Mouse (Mus musculus) frontal cortex, postnatal 14 days (tissue): ENCODE data around the gene Ikbke.

Source experiments
- DNase-seq, 2 experiments: peaks; one replicate each; pipeline ENCODE4 v3.0.0; 2022; ENCODE audit warnings: low spot score in 2 of 2

Ikbke gene

GRCm38 (mm10) chr1:131239576-131240193 lies 39.7 kb downstream of the Ikbke start:
- no peak for DNase-seq

DNA sequence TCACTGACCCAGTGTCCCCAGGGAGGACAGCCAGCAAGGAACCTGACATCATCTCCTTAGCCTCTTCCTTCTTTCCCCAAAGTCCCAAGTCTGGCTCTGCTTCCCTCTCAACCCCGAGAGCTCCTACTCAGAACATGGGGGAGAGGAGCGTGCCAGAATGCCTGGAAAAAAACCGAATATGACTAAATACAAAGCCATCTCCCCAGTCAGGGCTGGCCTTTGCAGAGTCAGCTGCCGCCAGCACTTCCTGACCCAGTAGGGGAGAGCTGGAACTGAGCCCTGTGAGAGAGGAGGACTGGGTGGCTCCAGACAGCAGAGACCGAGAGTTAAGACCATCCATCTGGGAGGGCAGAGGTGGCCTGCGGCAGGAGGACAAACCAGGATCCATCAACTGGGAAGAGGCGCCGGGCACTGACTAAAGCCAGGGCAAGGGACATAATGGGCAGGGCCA lies 40.5 kb downstream of the Ikbke start:
- no peak for DNase-seq

- DNase-seq = no peak
Measured at GRCm38 (mm10) chr1:131236077-131236476, 43.3 kb downstream of the Ikbke start.

GRCm38 (mm10) chr1:131233527-131233926 lies 45.9 kb downstream of the Ikbke start:
- no peak for DNase-seq

- no peak for DNase-seq
Measured at GRCm38 (mm10) chr1:131228659-131229058, 50.7 kb downstream of the Ikbke start.

- DNase-seq = no peak
Measured at GRCm38 (mm10) chr1:131228225-131228624, 51.2 kb downstream of the Ikbke start.

DNA sequence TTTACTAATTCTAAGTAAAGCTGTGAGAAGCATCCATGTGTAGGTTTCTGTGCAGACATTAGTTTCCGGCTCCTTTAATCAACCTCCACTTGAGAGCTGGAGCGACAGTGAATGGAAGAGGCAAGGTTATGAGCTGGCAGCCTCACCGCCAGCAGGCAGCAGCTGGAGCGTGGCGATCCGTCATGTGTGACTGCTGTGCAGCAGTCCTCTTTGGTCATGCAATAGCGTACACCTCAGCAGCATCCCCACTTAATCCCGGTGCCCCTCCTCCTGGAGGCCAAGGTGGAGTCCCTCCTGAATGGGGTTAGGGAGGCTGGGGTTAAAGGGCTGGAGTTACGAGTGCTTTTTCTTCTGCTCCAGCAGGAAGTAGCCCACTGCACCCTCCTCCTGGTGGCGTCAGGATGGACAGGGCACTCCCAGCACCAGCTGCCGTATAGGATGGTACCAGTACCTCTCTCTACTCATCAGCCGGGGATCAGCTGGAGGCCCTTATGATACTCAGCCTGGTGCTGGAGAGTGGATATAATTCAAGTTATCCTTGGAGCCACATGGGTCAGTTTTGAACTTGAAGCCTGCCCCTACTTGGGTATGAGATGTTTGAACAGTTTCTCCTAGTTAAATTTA lies 54.4 kb downstream of the Ikbke start:
- no peak for DNase-seq

- no peak for DNase-seq
Measured at GRCm38 (mm10) chr1:131223345-131223744, 56.1 kb downstream of the Ikbke start.

GRCm38 (mm10) chr1:131221822-131222590 lies 57.4 kb downstream of the Ikbke start:
- DNase-seq = no peak

- no peak for DNase-seq
Measured at GRCm38 (mm10) chr1:131218933-131219332, 60.5 kb downstream of the Ikbke start.

- no peak for DNase-seq
Measured at GRCm38 (mm10) chr1:131213361-131213760, 66.0 kb downstream of the Ikbke start.

DNA sequence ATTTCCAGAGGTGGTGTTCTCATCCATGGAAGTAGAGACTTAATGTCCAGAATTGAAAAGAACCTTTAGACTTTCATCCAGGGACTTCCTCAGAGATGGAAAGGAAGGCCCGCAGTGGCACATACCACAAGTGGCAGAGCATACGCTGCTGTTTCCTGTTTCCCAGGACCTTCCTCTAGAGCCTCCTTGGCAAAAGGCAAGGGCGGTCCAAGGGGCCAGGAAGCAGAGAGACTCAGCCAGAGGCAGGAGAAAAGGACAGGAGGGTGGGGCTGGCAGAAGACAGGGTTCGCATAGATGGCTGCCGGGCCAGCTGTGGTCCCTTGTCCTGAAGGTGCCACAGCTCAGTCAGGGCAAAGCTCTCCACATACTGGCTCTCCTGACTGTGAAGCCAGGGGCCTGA lies 66.5 kb downstream of the Ikbke start:
- DNase-seq = no peak

DNA sequence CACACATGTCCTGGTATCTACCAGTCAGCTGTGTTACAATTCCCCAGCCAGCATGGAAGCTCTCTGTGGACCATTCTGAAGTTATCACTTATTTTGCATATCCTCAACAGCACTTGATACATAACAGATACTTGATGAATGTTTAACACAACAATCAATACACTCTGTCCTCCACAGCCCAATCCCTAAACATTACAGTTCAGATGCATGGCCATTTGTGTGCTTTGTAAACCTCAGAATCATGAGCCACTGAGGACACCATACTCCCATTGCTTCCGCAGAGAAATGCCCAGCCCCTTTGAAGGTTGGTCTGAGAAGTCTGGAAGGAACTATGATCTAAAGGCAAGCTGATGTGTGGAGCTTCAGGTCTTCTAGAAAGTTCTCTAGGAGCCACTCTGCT lies 67.8 kb downstream of the Ikbke start:
- DNase-seq = no peak

- no peak for DNase-seq
Measured at GRCm38 (mm10) chr1:131209971-131210426, 69.4 kb downstream of the Ikbke start.

GRCm38 (mm10) chr1:131208800-131209199 lies 70.6 kb downstream of the Ikbke start:
- no peak for DNase-seq

DNA sequence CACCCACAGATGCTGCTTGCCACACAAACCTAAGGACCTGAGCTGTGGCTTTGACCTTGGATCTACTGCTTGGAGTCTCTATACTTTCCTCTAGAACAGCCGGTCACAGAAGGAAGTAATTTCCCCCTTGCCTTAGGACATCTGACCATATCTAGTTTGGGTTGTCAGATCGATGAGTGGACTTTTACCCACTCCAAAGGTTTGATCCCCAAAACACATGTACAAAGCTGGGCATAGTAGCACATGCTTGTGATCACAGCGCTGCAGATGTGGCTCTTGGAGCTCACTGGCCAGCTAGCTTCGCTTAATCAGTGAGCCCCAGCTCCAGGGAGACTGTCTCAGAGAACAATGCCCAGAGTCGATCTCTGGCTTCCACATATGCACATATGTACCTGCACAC lies 71.3 kb downstream of the Ikbke start:
- DNase-seq = no peak

DNA sequence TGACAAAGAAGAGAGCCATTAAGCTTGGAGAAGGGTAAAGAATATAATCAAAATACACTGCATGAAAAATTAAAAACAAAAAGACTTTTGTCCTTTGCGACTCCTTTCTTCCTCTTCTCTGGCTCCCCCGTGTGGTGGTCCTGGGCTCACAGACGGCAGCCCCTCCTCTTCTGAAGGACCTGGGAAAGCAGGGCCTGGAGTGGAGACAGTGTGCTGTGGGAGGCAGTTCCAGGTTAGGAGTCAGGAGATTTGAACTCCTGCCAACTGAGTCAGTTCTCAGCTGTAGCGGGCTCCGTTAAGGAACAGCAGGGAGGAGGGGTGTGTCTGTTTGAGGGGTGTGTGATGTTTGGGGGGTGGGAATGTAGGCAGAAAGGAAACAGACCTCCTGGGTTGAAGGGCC lies 71.9 kb downstream of the Ikbke start:
- DNase-seq = peak; percentile 30 to 53

DNA sequence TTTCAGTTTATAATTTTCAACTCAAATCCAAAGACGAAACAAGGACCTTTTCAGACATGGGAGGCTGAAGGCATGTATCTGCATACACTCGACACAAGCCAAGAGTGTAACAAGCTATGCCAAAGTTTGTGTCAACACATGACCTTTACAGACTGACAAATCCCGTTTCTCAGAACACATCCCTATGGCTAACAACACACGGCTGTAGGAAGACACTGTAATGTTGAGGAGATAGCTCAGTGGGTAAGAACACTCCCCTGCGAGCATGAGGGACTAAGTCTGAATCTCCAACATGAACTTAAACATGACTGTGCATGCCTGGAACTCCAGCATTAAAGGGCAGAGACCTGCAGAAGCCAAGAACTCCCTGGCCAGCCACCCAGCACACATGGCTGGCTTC lies 73.1 kb downstream of the Ikbke start:
- no peak for DNase-seq

- no peak for DNase-seq
Measured at GRCm38 (mm10) chr1:131204461-131204860, 74.9 kb downstream of the Ikbke start.
